In genomic region chr11:87463792-87464430, GRCm38 (mm10) we compare ENCODE assay signal across 2 mouse cellular contexts. TPM values are rescaled to one million over a fixed set of nuclear protein-coding genes. Genes with fewer than 3 reads are reported as not detected.
"Had no signal": no experiment of that assay in that cellular context is flagged by ENCODE, and none has a peak within 500 bp of the region (broad histone marks: within the 10 kb centered on the region; RNA-seq: fewer than 3 reads in every experiment).

No protein-coding gene starts in this region.

RNA-seq across cellular contexts. Expression of gene Tex14, which starts 59.0 kb away (rescaled TPM):
- total RNA-seq: megakaryocyte-erythroid progenitor cell, adult 5-6 weeks had no signal
- polyA plus RNA-seq: midbrain, embryonic 10.5 days had no signal
